Comparison of ENCODE assay signal across 26 mouse cellular contexts in the genomic region with DNA sequence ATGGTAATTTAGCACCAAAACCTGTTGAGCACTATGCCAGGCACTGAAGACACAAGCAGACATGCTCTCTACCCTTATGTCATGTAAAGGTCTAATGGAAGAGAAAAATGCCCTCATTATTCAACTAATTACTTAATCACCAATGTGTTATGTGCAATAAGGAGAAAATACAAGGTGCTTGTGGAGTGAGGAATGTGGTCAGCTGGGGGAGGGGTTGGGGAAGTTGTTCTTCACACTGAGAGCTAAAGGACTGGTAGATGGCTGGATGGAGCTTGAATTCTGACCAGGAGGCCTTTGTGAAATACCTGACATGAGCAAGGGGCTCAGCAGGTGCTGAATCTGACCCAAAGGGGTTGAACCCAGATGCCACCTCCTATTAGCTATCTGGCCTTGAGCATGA.
DNase-seq lines count a peak whose midpoint lies in the region; ATAC-seq lines count a peak whose summit lies in the region.
"Had no signal": no experiment of that assay in that cellular context is flagged by ENCODE, and none has a peak within 500 bp of the region (broad histone marks: within the 10 kb centered on the region; RNA-seq: fewer than 3 reads in every experiment).

No protein-coding gene starts in this region.

- no peak overlapping the region for H3K4me3 ChIP-seq in limb, embryonic 11.5 days (ENCODE audit: low read depth, low read length)
- H3K4me3 ChIP-seq in limb, embryonic 10.5 days, result no peak overlapping the region
- no peak overlapping the region for H3K4me3 ChIP-seq in embryonic facial prominence, embryonic 11.5 days (ENCODE audit: low read depth, low read length)
- H3K4me3 ChIP-seq in limb, embryonic 13.5 days, result no peak overlapping the region
- H3K4me3 ChIP-seq: embryonic facial prominence, embryonic 12.5 days; embryonic facial prominence, embryonic 15.5 days; hindbrain, embryonic 12.5 days; hindbrain, embryonic 15.5 days had no signal

- H3K4me1 ChIP-seq in limb, embryonic 11.5 days (ENCODE audit: control insufficient read depth, insufficient read depth, low read length), result 0 out of 2 replicates have a peak, but pooled peaks cover 3% of the 10 kb centered on the region
- H3K4me1 ChIP-seq in limb, embryonic 10.5 days, result peaks cover 15% of the 10 kb centered on the region
- H3K4me1 ChIP-seq in embryonic facial prominence, embryonic 11.5 days (ENCODE audit: control insufficient read depth, insufficient read depth, low read length), result no peaks in the 10 kb centered on the region
- H3K4me1 ChIP-seq in limb, embryonic 13.5 days, result peaks cover 6% of the 10 kb centered on the region; the same call in 1 of the 2 replicates
- H3K4me1 ChIP-seq: embryonic facial prominence, embryonic 12.5 days; embryonic facial prominence, embryonic 15.5 days; hindbrain, embryonic 12.5 days; hindbrain, embryonic 15.5 days had no signal

- no peaks in the 10 kb centered on the region for H3K36me3 ChIP-seq in limb, embryonic 11.5 days (ENCODE audit: control insufficient read depth, insufficient read depth, low read length)
- H3K36me3 ChIP-seq in limb, embryonic 10.5 days, result no peaks in the 10 kb centered on the region
- no peaks in the 10 kb centered on the region for H3K36me3 ChIP-seq in embryonic facial prominence, embryonic 11.5 days (replicated peaks; ENCODE audit: control insufficient read depth, insufficient read depth, low read depth, low read length)
- H3K36me3 ChIP-seq in limb, embryonic 13.5 days, result no peaks in the 10 kb centered on the region
- H3K36me3 ChIP-seq: embryonic facial prominence, embryonic 12.5 days; embryonic facial prominence, embryonic 15.5 days; G1E; hindbrain, embryonic 12.5 days; hindbrain, embryonic 15.5 days had no signal

- peak; percentile 47; the same call in 1 of the 2 replicates for ATAC-seq in limb, embryonic 11.5 days (ENCODE audit: insufficient number of reproducible peaks, low FRiP score, low TSS enrichment, low read depth)
- ATAC-seq in embryonic facial prominence, embryonic 11.5 days (replicated peaks; ENCODE audit: insufficient number of reproducible peaks, low FRiP score, low TSS enrichment, low read depth), result no peak
- peak; percentile 51; the same call in 1 of the 2 replicates for ATAC-seq in limb, embryonic 13.5 days (ENCODE audit: low FRiP score, low read depth)
- ATAC-seq in monocyte, adult 5-6 weeks (replicated peaks; ENCODE audit: insufficient number of reproducible peaks, low FRiP score, low TSS enrichment, poor library complexity, severe bottlenecking), result no peak
- ATAC-seq: activated CD4-positive, CD25-positive, alpha-beta regulatory T cell, adult 4 months; forebrain, embryonic 14.5 days; forebrain, postnatal 0 days had no signal

- no peak overlapping the region; the same call in 1 of the 2 replicates for H3K27ac ChIP-seq in limb, embryonic 11.5 days (replicated peaks; ENCODE audit: low read depth, low read length)
- no peak overlapping the region for H3K27ac ChIP-seq in limb, embryonic 10.5 days
- H3K27ac ChIP-seq in embryonic facial prominence, embryonic 11.5 days (replicated peaks; ENCODE audit: low read depth, low read length), result no peak overlapping the region
- H3K27ac ChIP-seq in limb, embryonic 13.5 days, result no peak overlapping the region
- H3K27ac ChIP-seq: embryonic facial prominence, embryonic 12.5 days; embryonic facial prominence, embryonic 15.5 days; hindbrain, embryonic 12.5 days; hindbrain, embryonic 15.5 days had no signal

- H3K4me2 ChIP-seq in limb, embryonic 11.5 days (ENCODE audit: low read depth, severe bottlenecking), result no peak overlapping the region
- no peak overlapping the region for H3K4me2 ChIP-seq in embryonic facial prominence, embryonic 11.5 days (ENCODE audit: low read depth, low read length)
- no peak overlapping the region for H3K4me2 ChIP-seq in limb, embryonic 13.5 days (replicated peaks)
- H3K4me2 ChIP-seq: embryonic facial prominence, embryonic 12.5 days; embryonic facial prominence, embryonic 15.5 days; heart, embryonic 11.5 days; hindbrain, embryonic 12.5 days; hindbrain, embryonic 15.5 days had no signal

- H3K9ac ChIP-seq in limb, embryonic 11.5 days (ENCODE audit: low read length), result no peak overlapping the region
- H3K9ac ChIP-seq in embryonic facial prominence, embryonic 11.5 days (replicated peaks; ENCODE audit: low read length), result no peak overlapping the region
- H3K9ac ChIP-seq in limb, embryonic 13.5 days, result no peak overlapping the region
- H3K9ac ChIP-seq: embryonic facial prominence, embryonic 12.5 days; embryonic facial prominence, embryonic 15.5 days; forebrain, postnatal 0 days; hindbrain, embryonic 12.5 days; hindbrain, embryonic 15.5 days had no signal

- no peaks in the 10 kb centered on the region for H3K27me3 ChIP-seq in limb, embryonic 11.5 days (ENCODE audit: control insufficient read depth, insufficient read depth, low read length)
- no peaks in the 10 kb centered on the region for H3K27me3 ChIP-seq in limb, embryonic 10.5 days (ENCODE audit: low read depth, poor library complexity, severe bottlenecking)
- H3K27me3 ChIP-seq in embryonic facial prominence, embryonic 11.5 days (ENCODE audit: control insufficient read depth, insufficient read depth, low read length), result no peaks in the 10 kb centered on the region
- no peaks in the 10 kb centered on the region for H3K27me3 ChIP-seq in limb, embryonic 13.5 days
- H3K27me3 ChIP-seq: CH12.LX; embryonic facial prominence, embryonic 12.5 days; embryonic facial prominence, embryonic 15.5 days; hindbrain, embryonic 12.5 days; hindbrain, embryonic 15.5 days had no signal

- no peaks in the 10 kb centered on the region for H3K9me3 ChIP-seq in limb, embryonic 11.5 days (ENCODE audit: control insufficient read depth, low read length)
- H3K9me3 ChIP-seq in limb, embryonic 10.5 days (replicated peaks), result no peaks in the 10 kb centered on the region
- no peaks in the 10 kb centered on the region for H3K9me3 ChIP-seq in embryonic facial prominence, embryonic 11.5 days (replicated peaks; ENCODE audit: control insufficient read depth, low read length)
- no peaks in the 10 kb centered on the region for H3K9me3 ChIP-seq in limb, embryonic 13.5 days
- H3K9me3 ChIP-seq: embryonic facial prominence, embryonic 12.5 days; embryonic facial prominence, embryonic 15.5 days; G1E; hindbrain, embryonic 12.5 days; hindbrain, embryonic 15.5 days had no signal

- peak; percentile 33 for DNase-seq in limb, embryonic 11.5 days (ENCODE audit: low spot score)
- no peak for DNase-seq in limb, embryonic 10.5 days (ENCODE audit: low spot score)
- DNase-seq in embryonic facial prominence, embryonic 11.5 days (ENCODE audit: low spot score), result peak; percentile 6
- no peak for DNase-seq in thymus, postnatal 10 days (ENCODE audit: low spot score in 2 of 2)
- no peak for DNase-seq in liver
- DNase-seq: adrenal gland, adult 8-10 months; adrenal gland, postnatal 25 days; B cell, adult 2 months; cerebellum, adult 11-12 months; cerebellum, adult 8-10 months; cerebellum, postnatal 10 days; cerebellum, postnatal 36 days; forebrain, postnatal 0 days; gastrocnemius, postnatal 25 days; heart, adult 11 months had no signal

Comparison
In these comparisons a context has a peak if more than half of its experiments do, and no peak if none do; other contexts are left out.
1. DNase-seq: peak in limb, embryonic 11.5 days (single experiment) and embryonic facial prominence, embryonic 11.5 days (single experiment); none in limb, embryonic 10.5 days (single experiment), thymus, postnatal 10 days (0 of 2) and liver (single experiment).
2. ATAC-seq: peak in limb, embryonic 11.5 days (single experiment) and limb, embryonic 13.5 days (single experiment); none in embryonic facial prominence, embryonic 11.5 days (single experiment) and monocyte, adult 5-6 weeks (single experiment).